Mouse (Mus musculus) kidney, postnatal 0 days (tissue): ENCODE results near the gene Hacd2. TPM values are rescaled to one million over a fixed set of nuclear protein-coding genes. Genes with fewer than 3 reads are reported as not detected.
A peak's percentile ranks its signal among the peaks of the same experiment; 100 is the strongest.

Experiments used
- ATAC-seq: fragments of 200-750 bp; cut with Nextera tagmentation; replicated peaks from 2 replicates; pipeline ENCODE4 v1.8.0; 2017; ENCODE audit warnings: low read depth, moderate number of reproducible peaks, moderate TSS enrichment, moderate library complexity; ENCODE audit not compliant: low FRiP score
- DNase-seq: peaks from one replicate; pipeline ENCODE4 v3.0.0-alpha.2; 2016; ENCODE audit warnings: low spot score
- H3K27ac ChIP-seq: fragments of 300-500 bp; sonication (generic); 2 replicates; pipeline ENCODE4 v1.5.1; 2014; ENCODE audit warnings: mild to moderate bottlenecking
- H3K27me3 ChIP-seq: fragments of 300-500 bp; sonication (generic); 2 replicates; pipeline ENCODE4 v1.6.1; 2014; ENCODE audit warnings: low read length, mixed read lengths; ENCODE audit not compliant: insufficient read depth
- H3K36me3 ChIP-seq: fragments of 300-500 bp; sonication (generic); 2 replicates; pipeline ENCODE4 v1.6.1; 2014; ENCODE audit warnings: low read length, mixed read lengths; ENCODE audit not compliant: insufficient read depth
- H3K4me1 ChIP-seq: fragments of 300-500 bp; sonication (generic); replicated peaks from 2 replicates; pipeline ENCODE4 v1.6.1; 2014; ENCODE audit warnings: antibody characterized with exemption, low read length, mixed read lengths; ENCODE audit not compliant: insufficient read depth
- H3K4me2 ChIP-seq: fragments of 300-500 bp; sonication (generic); 2 replicates; pipeline ENCODE4 v1.6.1; 2014; ENCODE audit warnings: mild to moderate bottlenecking, low read length, moderate library complexity, mixed read lengths
- H3K4me3 ChIP-seq: fragments of 300-500 bp; sonication (generic); replicated peaks from 2 replicates; pipeline ENCODE4 v1.5.1; 2014; ENCODE audit warnings: low read depth, low read length
- H3K9ac ChIP-seq: fragments of 300-500 bp; sonication (generic); 2 replicates; pipeline ENCODE4 v1.6.1; 2014; ENCODE audit warnings: low read depth, low read length
- H3K9me3 ChIP-seq: fragments of 300-500 bp; sonication (generic); replicated peaks from 2 replicates; pipeline ENCODE4 v1.6.1; 2016; ENCODE audit warnings: low read length, inconsistent platforms, mixed read lengths
- CTCF ChIP-seq: IDR thresholded peaks from 2 replicates; pipeline ENCODE4 v1.5.1; 2016; ENCODE audit warnings: antibody characterized with exemption, low read depth, mild to moderate bottlenecking, moderate library complexity
- WGBS: fragments of 180-500 bp; shearing (Covaris S2); extraction: QIAGEN DNeasy Blood & Tissue Kit; methylation state at CpG from one replicate; pipeline ENCODE4 v1.1.7; 2014; 5-methylcytosine and 5-hydroxymethylcytosine counted together
- polyA plus RNA-seq: library from polyadenylated mRNA; unstranded; fragments of >200 nt; fragmentation: Nextera tagmentation; extraction: Ambion mirVana; gene quantifications from 2 replicates; pipeline ENCODE4 v1.2.1, GENCODE M21; 2015

Gene Hacd2
- polyA plus RNA-seq, 1 experiment from 2014 or later = 92.6 TPM

DNA sequence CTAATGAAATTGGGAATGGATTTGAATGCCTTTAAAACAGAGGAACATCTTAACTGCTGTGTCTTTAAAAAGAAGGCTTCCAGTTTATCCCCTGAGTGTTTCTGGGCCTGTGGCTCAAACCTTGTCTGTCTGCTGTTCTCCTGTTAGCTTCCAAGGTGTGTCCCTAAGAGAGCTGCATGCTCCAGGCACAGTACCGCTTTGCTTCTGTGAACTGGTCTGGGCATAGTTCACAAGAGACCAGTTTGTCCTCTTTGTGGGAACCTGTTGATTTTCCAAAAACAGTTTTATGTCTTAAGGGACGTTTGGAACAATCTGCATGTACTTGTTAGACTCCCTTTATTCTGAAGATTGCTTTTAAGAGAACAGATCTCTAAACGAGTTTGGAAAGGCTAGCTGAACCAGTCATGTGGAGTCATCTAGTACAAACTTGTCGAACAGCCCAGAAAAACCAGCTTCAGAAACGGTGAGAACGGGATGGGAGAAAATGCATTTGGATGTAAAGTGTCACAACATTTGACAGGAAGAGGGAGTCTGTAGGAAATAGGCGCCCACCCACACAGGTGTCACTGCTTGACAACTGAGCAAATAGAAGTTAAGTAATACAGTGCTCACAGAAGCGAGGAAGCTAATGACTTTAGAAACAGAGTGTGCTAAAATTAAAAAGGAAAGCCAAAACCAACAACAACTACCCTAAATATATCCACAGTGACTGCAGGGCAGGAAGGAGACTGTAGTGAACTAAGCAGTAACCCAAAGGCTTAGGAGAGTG, 11.8 kb downstream of the Hacd2 start:
- Histone ChIP-seq H3K4me1 (no peaks in the 10 kb centered on the region), H3K9me3 (no peaks in the 10 kb centered on the region), H3K27me3 (no peaks in the 10 kb centered on the region), H3K36me3 (no peaks in the 10 kb centered on the region), H3K9ac (no peak overlapping the region), H3K27ac (no peak overlapping the region), H3K4me3 (no peak overlapping the region), H3K4me2 (no peak overlapping the region)
- ATAC-seq (no peak), DNase-seq (peak; percentile 46)
- no peak for TF ChIP-seq CTCF
- 27% methylated on average over 8 of the region's 8 CpGs for WGBS

- Histone ChIP-seq H3K27ac (no peak overlapping the region), H3K36me3 (no peaks in the 10 kb centered on the region), H3K4me1 (no peaks in the 10 kb centered on the region), H3K9ac (no peak overlapping the region), H3K27me3 (no peaks in the 10 kb centered on the region), H3K4me3 (no peak overlapping the region), H3K4me2 (no peak overlapping the region), H3K9me3 (no peaks in the 10 kb centered on the region)
- ATAC-seq (no peak), DNase-seq (no peak)
- 60% methylated on average over 5 of the region's 5 CpGs for WGBS
- no peak for TF ChIP-seq CTCF
Measured at GRCm38 (mm10) chr16:35034971-35035370, 12.7 kb downstream of the Hacd2 start.

GRCm38 (mm10) chr16:35036754-35037153, 14.5 kb downstream of the Hacd2 start:
- WGBS = 66% methylated on average over 5 of the region's 5 CpGs
- ATAC-seq = no peak
- no peak for DNase-seq
- no peaks in the 10 kb centered on the region for H3K36me3 ChIP-seq
- no peak for TF ChIP-seq CTCF
- H3K4me1 ChIP-seq = no peaks in the 10 kb centered on the region
- H3K9ac ChIP-seq = no peak overlapping the region
- H3K4me2 ChIP-seq = no peak overlapping the region
- H3K4me3 ChIP-seq = no peak overlapping the region
- no peaks in the 10 kb centered on the region for H3K9me3 ChIP-seq
- H3K27me3 ChIP-seq = no peaks in the 10 kb centered on the region
- H3K27ac ChIP-seq = no peak overlapping the region

- 7% methylated on average over 4 of the region's 4 CpGs for WGBS
- Histone ChIP-seq H3K4me2 (no peak overlapping the region), H3K9ac (no peak overlapping the region), H3K36me3 (no peaks in the 10 kb centered on the region), H3K4me3 (no peak overlapping the region), H3K27me3 (no peaks in the 10 kb centered on the region), H3K27ac (no peak overlapping the region), H3K4me1 (no peaks in the 10 kb centered on the region), H3K9me3 (no peaks in the 10 kb centered on the region)
- ATAC-seq = no peak
- no peak for TF ChIP-seq CTCF
- peak; percentile 23 for DNase-seq
Measured at GRCm38 (mm10) chr16:35038343-35039057, 16.3 kb downstream of the Hacd2 start.

DNA sequence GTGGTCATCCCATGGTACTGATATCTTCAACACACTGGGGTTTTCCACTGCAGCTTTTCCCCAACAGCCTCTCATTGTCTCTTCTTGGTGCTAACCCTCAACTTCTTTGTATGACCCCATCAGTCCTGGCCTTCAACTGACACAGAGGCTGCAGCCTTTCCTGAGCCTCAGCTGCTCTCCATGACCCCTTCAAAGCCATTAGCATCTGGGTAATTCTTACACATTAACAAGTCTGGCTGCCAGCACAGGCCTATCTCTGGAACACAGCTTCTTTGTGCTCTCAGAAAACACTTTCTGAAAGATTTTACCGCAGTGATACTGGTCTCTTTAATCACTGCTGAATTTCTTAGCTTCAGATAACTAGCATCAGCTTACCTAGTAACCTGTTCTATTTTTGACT, 17.9 kb downstream of the Hacd2 start:
- DNase-seq (no peak), ATAC-seq (no peak)
- Histone ChIP-seq H3K9me3 (no peaks in the 10 kb centered on the region), H3K4me2 (no peak overlapping the region), H3K27me3 (no peaks in the 10 kb centered on the region), H3K36me3 (no peaks in the 10 kb centered on the region), H3K9ac (no peak overlapping the region), H3K4me1 (no peaks in the 10 kb centered on the region), H3K27ac (0 out of 2 replicates have a peak overlapping the region, but pooled peaks have one; percentile 0), H3K4me3 (no peak overlapping the region)
- 77% methylated on average over 1 of the region's 1 CpGs for WGBS
- no peak for TF ChIP-seq CTCF

GRCm38 (mm10) chr16:35041001-35041400, 18.8 kb downstream of the Hacd2 start:
- DNase-seq = no peak
- H3K27me3 ChIP-seq = no peaks in the 10 kb centered on the region
- H3K9me3 ChIP-seq = no peaks in the 10 kb centered on the region
- no peaks in the 10 kb centered on the region for H3K36me3 ChIP-seq
- H3K27ac ChIP-seq = no peak overlapping the region
- no peak for ATAC-seq
- H3K9ac ChIP-seq = no peak overlapping the region
- H3K4me2 ChIP-seq = no peak overlapping the region
- WGBS = 81% methylated on average over 7 of the region's 7 CpGs
- no peak overlapping the region for H3K4me3 ChIP-seq
- H3K4me1 ChIP-seq = no peaks in the 10 kb centered on the region
- TF ChIP-seq CTCF = no peak
